Mouse (Mus musculus): ENCODE data around the gene Daglb.

GRCm38 (mm10) chr5:143512305-143512704 is 47.9 kb downstream of the Daglb start:
- TF ChIP-seq CTCF (IDR thresholded peaks at IDR 0.05; ENCODE audit: control insufficient read depth, insufficient read depth, insufficient replicate concordance, low read depth, low read length) = no peak
- no peak for TF ChIP-seq POLR2A (IDR thresholded peaks at IDR 0.05; ENCODE audit: control insufficient read depth, low read depth, low read length)
